Mouse (Mus musculus) embryonic fibroblast, embryonic 13.5 days (primary cell): ENCODE measurements at regions not wholly inside any gene's neighbourhood (a gene's known extent, or its start where the extent isn't known, plus 50 kb on each side); places are given as distances from the start of the nearest gene placed in this dataset.

ENCODE experiments used
- CTCF ChIP-seq: IDR thresholded peaks from 2 replicates; pipeline ENCODE4 v1.5.1; 2011; ENCODE audit warnings: mild to moderate bottlenecking, control low read depth, low read length, moderate library complexity, borderline replicate concordance; ENCODE audit not compliant: insufficient read depth
- POLR2A ChIP-seq: IDR thresholded peaks from 2 replicates; pipeline ENCODE4 v1.6.1; 2011; ENCODE audit warnings: low read depth, mild to moderate bottlenecking, control low read depth, low read length, moderate library complexity

GRCm38 (mm10) chr5:111893905-111894311 is 160.2 kb downstream of the Gm26897 start:
- peak; percentile 89 for TF ChIP-seq POLR2A
- TF ChIP-seq CTCF, result no peak
